Mouse (Mus musculus): Measurements from ENCODE around the gene St14. TPM values are rescaled to one million over a fixed set of nuclear protein-coding genes. Genes with fewer than 3 reads are reported as not detected.

St14 gene
- polyA plus RNA-seq, 1 experiment, result 0.02 TPM

DNA sequence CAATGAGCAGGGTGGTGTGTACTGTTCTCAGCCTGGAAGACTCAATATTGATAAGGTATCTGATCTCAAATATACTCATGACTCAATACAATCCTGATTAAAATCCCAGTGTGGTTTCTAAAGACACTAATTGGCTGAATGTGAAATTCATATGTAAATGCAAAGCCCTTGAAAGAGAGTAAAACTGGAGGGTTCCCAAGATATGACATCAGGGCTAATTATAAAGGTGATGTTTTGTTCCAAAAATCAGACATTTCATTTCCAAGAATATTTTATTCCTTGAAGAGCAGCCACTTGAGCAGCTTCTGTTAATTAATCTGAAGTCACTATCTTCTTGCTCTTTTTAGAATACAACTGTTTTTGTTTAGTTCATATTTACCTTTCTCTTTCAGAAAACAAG lies 16.1 kb downstream of the St14 start:
- Histone ChIP-seq H3K4me3 (ENCODE audit: insufficient read depth, poor library complexity, severe bottlenecking) (no peak overlapping the region), H3K36me3 (ENCODE audit: control insufficient read depth, insufficient read depth) (no peaks in the 10 kb centered on the region), H3K27me3 (ENCODE audit: control insufficient read depth, insufficient read depth, insufficient read length) (no peaks in the 10 kb centered on the region), H3K79me2 (ENCODE audit: control insufficient read depth, insufficient read depth) (no peaks in the 10 kb centered on the region), H3K79me3 (ENCODE audit: low read depth) (no peaks in the 10 kb centered on the region), H3ac (ENCODE audit: control insufficient read depth, insufficient read length, low read depth) (no peak overlapping the region)
- TF ChIP-seq CTCF (IDR thresholded peaks at IDR 0.05; ENCODE audit: control insufficient read depth, insufficient read depth, insufficient read length), result no peak
- TF ChIP-seq FOSL1 (IDR thresholded peaks at IDR 0.05; ENCODE audit: insufficient read depth, low read length, poor library complexity, severe bottlenecking), result no peak
- no peak for TF ChIP-seq MYOD1 (IDR thresholded peaks at IDR 0.05; ENCODE audit: control insufficient read depth, insufficient read length, low read depth)

DNA sequence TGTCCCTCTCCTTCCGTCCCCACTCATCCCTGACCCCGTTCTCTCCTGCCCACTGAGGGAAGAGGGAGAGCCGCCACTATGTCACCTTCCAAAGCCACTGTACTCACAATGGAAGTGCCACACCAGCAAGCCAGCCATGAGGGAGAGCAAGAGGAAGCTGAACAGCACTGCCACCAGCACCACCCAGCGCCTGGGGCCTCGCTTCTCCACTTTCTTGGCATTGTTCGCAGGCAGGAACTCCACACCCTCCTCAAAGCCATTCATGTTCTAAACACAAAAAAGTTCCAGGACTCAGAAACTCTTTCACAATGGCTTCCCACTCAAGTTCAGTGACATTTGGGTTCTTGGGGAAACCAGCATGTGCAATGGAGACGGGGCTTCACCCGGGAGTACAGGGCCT lies 23.2 kb downstream of the St14 start:
- Histone ChIP-seq H3K36me3 (ENCODE audit: control insufficient read depth, insufficient read depth) (no peaks in the 10 kb centered on the region), H3K4me3 (ENCODE audit: insufficient read depth, poor library complexity, severe bottlenecking) (no peak overlapping the region), H3K79me2 (ENCODE audit: control insufficient read depth, insufficient read depth) (no peaks in the 10 kb centered on the region), H3K79me3 (ENCODE audit: low read depth) (no peaks in the 10 kb centered on the region), H3K27me3 (ENCODE audit: control insufficient read depth, insufficient read depth, insufficient read length) (peaks cover 57% of the 10 kb centered on the region), H3ac (ENCODE audit: control insufficient read depth, insufficient read length, low read depth) (no peak overlapping the region)
- TF ChIP-seq FOSL1 (IDR thresholded peaks at IDR 0.05; ENCODE audit: insufficient read depth, low read length, poor library complexity, severe bottlenecking), result no peak
- TF ChIP-seq USF1 (IDR thresholded peaks at IDR 0.05; ENCODE audit: low read depth), result no peak
- TF ChIP-seq MYOG (IDR thresholded peaks at IDR 0.05; ENCODE audit: control insufficient read depth, extremely low read depth, insufficient read length), result no peak
- TF ChIP-seq MYOD1 (IDR thresholded peaks at IDR 0.05; ENCODE audit: control insufficient read depth, insufficient read length, low read depth), result no peak
- no peak for TF ChIP-seq CTCF (IDR thresholded peaks at IDR 0.05; ENCODE audit: control insufficient read depth, insufficient read depth, insufficient read length)
- no peak for TF ChIP-seq CEBPB (IDR thresholded peaks at IDR 0.05; ENCODE audit: low read depth)
- no peak for TF ChIP-seq MAX (IDR thresholded peaks at IDR 0.05)

DNA sequence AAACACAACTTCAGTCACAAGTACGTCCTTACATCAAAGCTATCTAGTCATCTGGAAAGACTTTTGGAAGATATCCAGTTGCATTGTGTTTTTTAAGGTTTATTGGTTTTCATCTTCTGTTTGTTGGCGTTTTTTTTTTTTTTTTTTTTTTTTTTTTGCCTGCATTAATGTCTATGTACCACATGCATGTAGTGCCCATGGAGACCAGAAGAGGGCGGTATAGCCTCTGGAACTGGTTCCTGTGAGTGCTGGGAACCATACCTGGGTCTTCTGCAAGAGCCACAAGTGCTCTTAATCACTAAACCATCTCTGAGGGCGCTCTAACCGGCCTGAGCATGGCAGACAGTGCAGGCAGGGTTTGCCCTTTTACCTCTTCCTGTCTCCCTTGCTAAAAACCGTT lies 33.5 kb downstream of the St14 start:
- Histone ChIP-seq H3K79me2 (ENCODE audit: control insufficient read depth, insufficient read depth) (no peaks in the 10 kb centered on the region), H3ac (ENCODE audit: control insufficient read depth, insufficient read length, low read depth) (no peak overlapping the region), H3K79me3 (ENCODE audit: low read depth) (no peaks in the 10 kb centered on the region), H3K36me3 (ENCODE audit: control insufficient read depth, insufficient read depth) (no peaks in the 10 kb centered on the region), H3K4me3 (ENCODE audit: insufficient read depth, poor library complexity, severe bottlenecking) (no peak overlapping the region), H3K27me3 (ENCODE audit: control insufficient read depth, insufficient read depth, insufficient read length) (peaks cover 17% of the 10 kb centered on the region)
- TF ChIP-seq CEBPB (IDR thresholded peaks at IDR 0.05; ENCODE audit: low read depth) (no peak), CTCF (IDR thresholded peaks at IDR 0.05; ENCODE audit: control insufficient read depth, insufficient read depth, insufficient read length) (no peak)

DNA sequence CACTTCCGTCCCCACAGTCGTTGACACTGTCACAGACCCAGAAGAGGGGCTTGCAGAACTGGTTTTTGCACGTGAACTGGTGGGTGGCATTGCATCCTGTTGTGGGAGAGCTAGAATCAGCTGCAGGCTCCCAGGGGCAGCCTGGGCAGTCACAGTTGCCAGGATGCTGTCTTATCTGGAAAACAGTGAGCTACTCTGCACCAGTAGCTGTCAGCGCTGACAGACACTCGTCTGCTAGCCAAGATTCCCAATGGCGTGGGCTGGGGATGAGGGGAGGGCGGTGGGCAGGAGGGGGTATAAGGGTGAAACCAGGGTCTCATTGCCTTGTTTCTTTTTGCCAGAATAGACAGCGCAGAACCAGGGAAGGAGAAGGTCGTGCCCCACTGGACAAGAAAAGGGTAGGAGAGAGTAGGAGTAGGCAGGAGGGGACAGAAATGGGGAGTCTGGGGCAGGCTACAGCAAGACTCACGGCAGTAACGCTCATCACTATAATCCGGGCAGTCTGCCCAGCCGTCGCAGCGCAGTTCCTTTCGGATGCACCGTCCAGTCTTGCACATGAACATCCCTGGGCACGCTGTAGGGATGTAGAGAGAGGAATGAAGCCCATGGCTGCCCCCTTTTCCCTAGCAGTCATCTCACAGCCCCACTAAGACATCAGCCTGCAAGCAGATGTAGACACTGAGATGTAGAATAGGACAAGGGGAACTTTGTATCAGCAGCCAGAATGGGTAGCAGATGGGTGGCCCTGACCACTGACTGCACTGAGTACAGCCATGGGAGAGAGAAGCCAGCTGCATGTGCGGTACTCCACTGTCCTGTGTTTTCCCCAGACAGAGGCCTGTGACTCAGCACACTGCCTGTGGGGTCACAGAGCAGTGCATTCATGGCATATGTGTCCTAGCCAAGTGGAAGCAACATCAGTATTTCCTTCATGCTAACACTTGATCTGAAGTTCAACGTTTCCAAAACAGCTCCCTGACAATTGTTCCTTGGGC lies 34.3 kb downstream of the St14 start:
- no peak for TF ChIP-seq CEBPB (IDR thresholded peaks at IDR 0.05; ENCODE audit: low read depth)
- no peak for TF ChIP-seq USF1 (IDR thresholded peaks at IDR 0.05; ENCODE audit: low read depth)
- TF ChIP-seq CTCF (IDR thresholded peaks at IDR 0.05; ENCODE audit: control insufficient read depth, insufficient read depth, insufficient read length), result no peak
- no peak for TF ChIP-seq MAX (IDR thresholded peaks at IDR 0.05)
- TF ChIP-seq MYOD1 (IDR thresholded peaks at IDR 0.05; ENCODE audit: control insufficient read depth, insufficient read length, low read depth), result no peak
- no peak for TF ChIP-seq MYOG (IDR thresholded peaks at IDR 0.05; ENCODE audit: control insufficient read depth, extremely low read depth, insufficient read length)
- TF ChIP-seq FOSL1 (IDR thresholded peaks at IDR 0.05; ENCODE audit: insufficient read depth, low read length, poor library complexity, severe bottlenecking), result no peak
- H3K36me3 ChIP-seq (ENCODE audit: control insufficient read depth, insufficient read depth), result no peaks in the 10 kb centered on the region
- no peak overlapping the region for H3K4me3 ChIP-seq (ENCODE audit: insufficient read depth, poor library complexity, severe bottlenecking)
- H3K27me3 ChIP-seq (ENCODE audit: control insufficient read depth, insufficient read depth, insufficient read length), result peaks cover 11% of the 10 kb centered on the region
- H3K79me2 ChIP-seq (ENCODE audit: control insufficient read depth, insufficient read depth), result no peaks in the 10 kb centered on the region
- no peak overlapping the region for H3ac ChIP-seq (ENCODE audit: control insufficient read depth, insufficient read length, low read depth)
- H3K79me3 ChIP-seq (ENCODE audit: low read depth), result no peaks in the 10 kb centered on the region

DNA sequence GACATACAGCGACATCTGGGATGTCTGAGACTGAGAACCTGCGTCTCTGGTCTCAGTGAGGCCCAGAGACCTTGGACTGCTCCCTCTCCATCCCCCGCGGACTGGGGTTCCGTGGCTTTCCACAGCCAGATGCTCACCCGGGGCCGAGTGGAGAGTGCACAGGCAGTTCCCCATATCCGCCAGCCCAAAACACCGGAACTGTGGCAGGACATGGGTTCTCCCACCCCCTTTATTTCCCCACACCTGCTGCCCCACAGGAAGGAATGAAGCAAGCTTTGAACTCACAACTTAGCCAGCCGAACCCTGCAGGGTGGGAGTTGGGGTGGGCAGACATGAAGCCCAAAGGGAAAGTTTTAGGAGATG lies 38.8 kb downstream of the St14 start:
- Histone ChIP-seq H3K79me2 (ENCODE audit: control insufficient read depth, insufficient read depth) (no peaks in the 10 kb centered on the region), H3K79me3 (ENCODE audit: low read depth) (no peaks in the 10 kb centered on the region), H3K4me3 (ENCODE audit: insufficient read depth, poor library complexity, severe bottlenecking) (no peak overlapping the region), H3ac (ENCODE audit: control insufficient read depth, insufficient read length, low read depth) (no peak overlapping the region), H3K36me3 (ENCODE audit: control insufficient read depth, insufficient read depth) (no peaks in the 10 kb centered on the region), H3K27me3 (ENCODE audit: control insufficient read depth, insufficient read depth, insufficient read length) (peaks cover 14% of the 10 kb centered on the region)
- TF ChIP-seq CEBPB (IDR thresholded peaks at IDR 0.05; ENCODE audit: low read depth), result no peak
- no peak for TF ChIP-seq CTCF (IDR thresholded peaks at IDR 0.05; ENCODE audit: control insufficient read depth, insufficient read depth, insufficient read length)

DNA sequence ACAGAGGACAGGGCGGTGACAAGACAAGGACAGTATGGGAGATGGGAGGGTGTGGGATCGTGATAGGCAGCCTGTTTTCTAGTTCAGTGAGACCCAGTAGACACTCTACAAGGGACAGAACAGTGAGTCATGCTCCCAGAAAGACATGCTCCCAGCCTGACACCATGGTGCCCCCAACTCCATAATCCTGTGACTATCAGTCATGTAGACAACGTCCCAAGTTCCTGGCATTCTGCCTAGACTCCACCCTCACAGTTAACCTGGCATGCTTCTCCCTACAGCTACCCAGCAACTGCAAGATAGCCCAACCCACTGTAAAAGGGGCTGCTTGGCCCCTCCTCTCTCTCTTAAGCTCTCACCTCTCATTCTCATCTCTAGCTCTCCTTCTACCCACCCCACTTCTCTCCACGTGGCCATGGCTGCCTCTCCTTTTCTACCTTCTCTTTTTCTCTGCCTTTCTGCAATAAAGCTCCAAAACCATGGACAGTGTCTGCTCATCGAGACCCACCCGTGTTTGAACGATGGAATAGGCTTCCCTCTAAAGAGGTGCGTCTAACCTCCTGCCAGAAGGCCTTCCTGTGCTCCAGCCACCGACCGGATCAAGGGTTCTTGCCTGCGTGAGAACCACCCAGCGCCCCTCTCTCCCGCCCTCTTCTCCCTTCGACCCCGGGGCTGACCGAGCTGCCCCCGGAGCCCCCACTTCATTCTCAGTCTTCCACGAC lies 39.4 kb downstream of the St14 start:
- H3K27me3 ChIP-seq (ENCODE audit: control insufficient read depth, insufficient read depth, insufficient read length), result peaks cover 18% of the 10 kb centered on the region
- no peaks in the 10 kb centered on the region for H3K36me3 ChIP-seq (ENCODE audit: control insufficient read depth, insufficient read depth)
- no peak for TF ChIP-seq MAX (IDR thresholded peaks at IDR 0.05)
- no peak for TF ChIP-seq MYOD1 (IDR thresholded peaks at IDR 0.05; ENCODE audit: control insufficient read depth, insufficient read length, low read depth)
- TF ChIP-seq CEBPB (IDR thresholded peaks at IDR 0.05; ENCODE audit: low read depth), result no peak
- no peak for TF ChIP-seq FOSL1 (IDR thresholded peaks at IDR 0.05; ENCODE audit: insufficient read depth, low read length, poor library complexity, severe bottlenecking)
- TF ChIP-seq CTCF (IDR thresholded peaks at IDR 0.05; ENCODE audit: control insufficient read depth, insufficient read depth, insufficient read length), result no peak
- TF ChIP-seq MYOG (IDR thresholded peaks at IDR 0.05; ENCODE audit: control insufficient read depth, extremely low read depth, insufficient read length), result no peak
- TF ChIP-seq USF1 (IDR thresholded peaks at IDR 0.05; ENCODE audit: low read depth), result no peak
- H3ac ChIP-seq (ENCODE audit: control insufficient read depth, insufficient read length, low read depth), result no peak overlapping the region
- no peak overlapping the region for H3K4me3 ChIP-seq (ENCODE audit: insufficient read depth, poor library complexity, severe bottlenecking)
- no peaks in the 10 kb centered on the region for H3K79me3 ChIP-seq (ENCODE audit: low read depth)
- no peaks in the 10 kb centered on the region for H3K79me2 ChIP-seq (ENCODE audit: control insufficient read depth, insufficient read depth)

Data from C2C12 (cell line).